Mouse (Mus musculus) limb, embryonic 13.5 days (tissue): ENCODE measurements around the gene Ccnk. TPM values are rescaled to one million over a fixed set of nuclear protein-coding genes. Genes with fewer than 3 reads are reported as not detected.

ENCODE experiments used
- ATAC-seq: fragments of 200-750 bp; cut with Nextera tagmentation; 2 replicates; pipeline ENCODE4 v1.8.0; 2017; ENCODE audit warnings: low read depth, moderate number of reproducible peaks, moderate TSS enrichment; ENCODE audit not compliant: low FRiP score
- H3K27ac ChIP-seq: fragments of 300-500 bp; sonication (generic); 2 replicates; pipeline ENCODE4 v1.5.1; 2015; ENCODE audit warnings: inconsistent platforms, mild to moderate bottlenecking, moderate library complexity
- H3K27me3 ChIP-seq: fragments of 300-500 bp; sonication (generic); 2 replicates; pipeline ENCODE4 v1.6.1; 2015; ENCODE audit warnings: mild to moderate bottlenecking, inconsistent platforms
- H3K36me3 ChIP-seq: fragments of 300-500 bp; sonication (generic); 2 replicates; pipeline ENCODE4 v1.6.1; 2015; ENCODE audit warnings: inconsistent platforms, mild to moderate bottlenecking, moderate library complexity
- H3K4me1 ChIP-seq: fragments of 300-500 bp; sonication (generic); 2 replicates; pipeline ENCODE4 v1.6.1; 2015; ENCODE audit warnings: inconsistent platforms
- H3K4me2 ChIP-seq: fragments of 300-500 bp; sonication (generic); replicated peaks from 2 replicates; pipeline ENCODE4 v1.6.1; 2015; ENCODE audit warnings: inconsistent platforms, mild to moderate bottlenecking, moderate library complexity
- H3K4me3 ChIP-seq: fragments of 300-500 bp; sonication (generic); 2 replicates; pipeline ENCODE4 v1.5.1; 2015; ENCODE audit warnings: moderate library complexity, mild to moderate bottlenecking, inconsistent platforms
- H3K9ac ChIP-seq: fragments of 300-500 bp; sonication (generic); 2 replicates; pipeline ENCODE4 v1.6.1; 2015; ENCODE audit warnings: mild to moderate bottlenecking, inconsistent platforms
- H3K9me3 ChIP-seq: fragments of 300-500 bp; sonication (generic); 2 replicates; pipeline ENCODE4 v1.6.1; 2016; ENCODE audit warnings: inconsistent platforms
- WGBS: fragments of 180-500 bp; shearing (Covaris S2); methylation state at CpG from one replicate; pipeline ENCODE4 v1.1.7; 2015; 5-methylcytosine and 5-hydroxymethylcytosine counted together
- polyA plus RNA-seq: library from polyadenylated mRNA; unstranded; fragments of >200 nt; fragmentation: Nextera tagmentation; extraction: Ambion mirVana; gene quantifications from 2 replicates; pipeline ENCODE4 v1.2.1, GENCODE M21; 2015

Gene Ccnk
- polyA plus RNA-seq, 1 experiment from 2014 or later, result 4.4 TPM

DNA sequence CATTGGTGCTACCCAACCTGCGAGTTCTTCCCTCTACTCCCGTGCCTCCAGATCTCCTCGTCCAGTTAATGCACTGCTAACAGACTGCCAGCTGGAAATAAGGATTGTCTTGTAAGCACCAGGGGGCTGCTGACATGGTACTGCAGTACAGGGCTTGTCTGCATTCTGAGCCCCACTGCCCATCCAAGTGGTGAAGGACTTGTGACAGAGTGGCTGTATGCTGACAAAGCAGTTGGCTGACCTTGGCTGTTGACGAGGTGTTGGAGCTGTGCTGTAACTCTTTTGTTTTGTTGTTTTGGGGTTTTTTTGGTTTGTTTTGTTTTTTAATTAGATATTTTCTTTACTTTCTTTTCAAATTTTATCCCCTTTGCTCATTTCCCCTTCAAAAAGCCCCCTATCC, 19.1 kb downstream of the Ccnk start:
- H3K4me2 ChIP-seq, result no peak overlapping the region
- no peaks in the 10 kb centered on the region for H3K4me1 ChIP-seq
- H3K9ac ChIP-seq, result no peak overlapping the region
- H3K9me3 ChIP-seq, result no peaks in the 10 kb centered on the region
- no peak overlapping the region for H3K27ac ChIP-seq
- peaks cover 99% of the 10 kb centered on the region for H3K36me3 ChIP-seq
- no peak overlapping the region for H3K4me3 ChIP-seq
- no peaks in the 10 kb centered on the region for H3K27me3 ChIP-seq
- ATAC-seq, result no peak
- 89% methylated on average over 4 of the region's 4 CpGs for WGBS

DNA sequence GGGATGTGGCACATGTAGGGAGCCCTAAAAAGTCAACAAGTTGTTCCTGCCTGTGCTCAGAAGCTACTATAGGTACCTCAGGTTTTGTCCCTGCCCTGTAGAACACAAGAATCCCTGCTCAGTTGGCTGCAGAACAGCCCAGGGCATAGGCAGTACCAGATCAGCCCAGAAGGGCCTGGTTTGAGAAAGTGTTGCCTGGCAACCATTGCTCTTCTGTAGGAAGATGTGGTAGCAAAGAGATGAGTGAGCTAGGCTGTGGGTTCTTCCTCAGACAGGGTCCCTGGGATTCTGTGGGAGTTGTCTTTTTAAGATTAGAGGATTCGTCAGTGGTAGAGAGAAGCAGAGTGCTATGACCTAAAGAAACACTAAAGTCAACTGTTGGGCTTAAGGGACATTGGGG, 20.7 kb downstream of the Ccnk start:
- H3K4me2 ChIP-seq, result no peak overlapping the region
- no peak overlapping the region for H3K9ac ChIP-seq
- H3K4me1 ChIP-seq, result no peaks in the 10 kb centered on the region
- 85% methylated on average over 1 of the region's 1 CpGs for WGBS
- no peaks in the 10 kb centered on the region for H3K9me3 ChIP-seq
- H3K27ac ChIP-seq, result no peak overlapping the region
- no peaks in the 10 kb centered on the region for H3K27me3 ChIP-seq
- no peak overlapping the region for H3K4me3 ChIP-seq
- H3K36me3 ChIP-seq, result peaks cover 98% of the 10 kb centered on the region
- ATAC-seq, result no peak

GRCm38 (mm10) chr12:108203895-108204294, 24.5 kb downstream of the Ccnk start:
- ATAC-seq, result no peak
- H3K9ac ChIP-seq, result no peak overlapping the region
- H3K27me3 ChIP-seq, result no peaks in the 10 kb centered on the region
- no peak overlapping the region for H3K4me2 ChIP-seq
- H3K9me3 ChIP-seq, result no peaks in the 10 kb centered on the region
- peaks cover 4% of the 10 kb centered on the region; the same call in 1 of the 2 replicates for H3K4me1 ChIP-seq
- no peak overlapping the region for H3K4me3 ChIP-seq
- H3K36me3 ChIP-seq, result peaks cover 82% of the 10 kb centered on the region
- H3K27ac ChIP-seq, result no peak overlapping the region; the same call in 1 of the 2 replicates
- 82% methylated on average over 8 of the region's 8 CpGs for WGBS

- ATAC-seq, result no peak
- Histone ChIP-seq H3K4me3 (no peak overlapping the region), H3K36me3 (peaks cover 72% of the 10 kb centered on the region), H3K4me1 (peaks cover 10% of the 10 kb centered on the region; the same call in 1 of the 2 replicates), H3K27ac (no peak overlapping the region), H3K9ac (no peak overlapping the region), H3K4me2 (no peak overlapping the region), H3K27me3 (no peaks in the 10 kb centered on the region), H3K9me3 (no peaks in the 10 kb centered on the region)
- WGBS, result 85% methylated on average over 12 of the region's 12 CpGs
Measured at GRCm38 (mm10) chr12:108204978-108205377, 25.6 kb downstream of the Ccnk start.

DNA sequence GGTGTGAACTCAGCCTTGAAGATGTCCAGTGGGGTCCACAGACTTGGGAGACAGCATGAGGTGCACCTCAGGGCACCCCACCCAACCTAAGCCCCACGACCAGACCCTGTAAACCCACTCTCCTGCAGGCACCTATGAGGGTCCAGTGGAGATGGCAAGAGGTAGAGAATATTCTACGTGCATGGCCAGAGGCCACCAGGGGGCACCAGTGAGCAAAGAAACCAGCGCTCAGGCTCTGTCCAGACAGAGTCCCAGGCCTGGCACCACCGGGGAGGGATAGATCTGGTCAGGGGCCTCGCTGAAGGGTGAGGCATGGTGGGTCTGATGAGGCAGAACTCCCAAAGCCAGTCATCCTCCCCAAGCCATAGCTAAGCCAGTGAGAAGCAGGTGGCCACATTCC, 27.3 kb downstream of the Ccnk start:
- H3K9ac ChIP-seq, result no peak overlapping the region
- no peaks in the 10 kb centered on the region for H3K27me3 ChIP-seq
- H3K27ac ChIP-seq, result no peak overlapping the region
- 10% methylated on average over 5 of the region's 5 CpGs for WGBS
- H3K4me1 ChIP-seq, result peaks cover 17% of the 10 kb centered on the region
- H3K9me3 ChIP-seq, result no peaks in the 10 kb centered on the region
- ATAC-seq, result peak; percentile 42; the same call in 1 of the 2 replicates
- peaks cover 55% of the 10 kb centered on the region for H3K36me3 ChIP-seq
- no peak overlapping the region for H3K4me2 ChIP-seq
- H3K4me3 ChIP-seq, result no peak overlapping the region

GRCm38 (mm10) chr12:108208216-108208615, 28.8 kb downstream of the Ccnk start:
- H3K27me3 ChIP-seq, result no peaks in the 10 kb centered on the region
- no peaks in the 10 kb centered on the region for H3K9me3 ChIP-seq
- H3K4me1 ChIP-seq, result peaks cover 33% of the 10 kb centered on the region
- no peak for ATAC-seq
- no peak overlapping the region for H3K9ac ChIP-seq
- 85% methylated on average over 9 of the region's 9 CpGs for WGBS
- no peak overlapping the region for H3K27ac ChIP-seq
- no peak overlapping the region for H3K4me3 ChIP-seq
- peaks cover 40% of the 10 kb centered on the region for H3K36me3 ChIP-seq
- H3K4me2 ChIP-seq, result no peak overlapping the region

GRCm38 (mm10) chr12:108208726-108209438, 29.5 kb downstream of the Ccnk start:
- ATAC-seq, result no peak
- Histone ChIP-seq H3K9ac (no peak overlapping the region), H3K4me2 (no peak overlapping the region), H3K27ac (no peak overlapping the region), H3K4me3 (no peak overlapping the region), H3K36me3 (peaks cover 35% of the 10 kb centered on the region), H3K27me3 (no peaks in the 10 kb centered on the region), H3K9me3 (no peaks in the 10 kb centered on the region), H3K4me1 (peaks cover 39% of the 10 kb centered on the region)
- 34% methylated on average over 13 of the region's 13 CpGs for WGBS

GRCm38 (mm10) chr12:108210623-108211022, 31.2 kb downstream of the Ccnk start:
- no peak overlapping the region for H3K4me3 ChIP-seq
- peaks cover 54% of the 10 kb centered on the region for H3K4me1 ChIP-seq
- no peak overlapping the region for H3K27ac ChIP-seq

DNA sequence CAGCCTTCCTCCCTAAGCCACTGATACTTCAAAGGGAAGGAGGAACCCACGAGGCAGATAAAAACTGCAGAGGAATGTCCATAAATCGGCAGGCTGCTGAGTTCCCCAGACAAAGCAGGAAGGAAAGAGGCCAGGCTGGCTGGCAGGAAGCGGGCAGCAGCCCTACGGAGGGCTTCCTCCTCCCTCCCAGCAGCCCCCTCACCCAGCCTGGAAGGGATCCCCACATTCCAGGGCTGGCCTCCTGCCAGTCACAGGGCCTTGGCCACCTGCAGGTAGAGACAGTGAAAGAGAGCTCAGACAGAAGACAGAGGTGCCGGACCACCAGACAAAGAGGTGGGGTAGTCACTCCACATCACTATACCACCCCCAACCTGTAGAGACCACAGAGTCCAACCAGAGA, 32.7 kb downstream of the Ccnk start:
- H3K27me3 ChIP-seq, result no peaks in the 10 kb centered on the region; the same call in 1 of the 2 replicates
- H3K4me3 ChIP-seq, result no peak overlapping the region
- H3K36me3 ChIP-seq, result peaks cover 6% of the 10 kb centered on the region; the same call in 1 of the 2 replicates
- no peaks in the 10 kb centered on the region for H3K9me3 ChIP-seq
- WGBS, result 23% methylated on average over 5 of the region's 5 CpGs
- H3K9ac ChIP-seq, result 0 out of 2 replicates have a peak overlapping the region, but pooled peaks have one; percentile 25
- no peak for ATAC-seq
- H3K27ac ChIP-seq, result peak overlapping the region; percentile 70
- H3K4me1 ChIP-seq, result peaks cover 64% of the 10 kb centered on the region
- H3K4me2 ChIP-seq, result peak overlapping the region; percentile 27; the same call in 1 of the 2 replicates

More at GRCm38 (mm10) chr12:108210623-108211022, 31.2 kb downstream of the Ccnk start:
- no peak for ATAC-seq
- Histone ChIP-seq H3K9me3 (no peaks in the 10 kb centered on the region), H3K27me3 (no peaks in the 10 kb centered on the region), H3K9ac (no peak overlapping the region), H3K36me3 (peaks cover 17% of the 10 kb centered on the region), H3K4me2 (no peak overlapping the region)
- 84% methylated on average over 15 of the region's 15 CpGs for whole genome bisulfite sequencing

- Histone ChIP-seq H3K4me2 (0 out of 2 replicates have a peak overlapping the region, but pooled peaks have one; percentile 27), H3K9ac (peak overlapping the region; percentile 31; the same call in 1 of the 2 replicates), H3K36me3 (peaks cover 2% of the 10 kb centered on the region; the same call in 1 of the 2 replicates), H3K27ac (peak overlapping the region; percentile 70; the same call in 1 of the 2 replicates), H3K4me3 (no peak overlapping the region), H3K27me3 (no peaks in the 10 kb centered on the region; the same call in 1 of the 2 replicates), H3K4me1 (peaks cover 68% of the 10 kb centered on the region), H3K9me3 (no peaks in the 10 kb centered on the region)
- ATAC-seq, result no peak
- WGBS, result 78% methylated on average over 6 of the region's 6 CpGs
Measured at GRCm38 (mm10) chr12:108212476-108212875, 33.1 kb downstream of the Ccnk start.

GRCm38 (mm10) chr12:108213090-108214041, 34.0 kb downstream of the Ccnk start:
- peaks cover 76% of the 10 kb centered on the region for H3K4me1 ChIP-seq
- no peak overlapping the region for H3K4me3 ChIP-seq
- no peaks in the 10 kb centered on the region; the same call in 1 of the 2 replicates for H3K27me3 ChIP-seq
- H3K36me3 ChIP-seq, result no peaks in the 10 kb centered on the region
- 27% methylated on average over 18 of the region's 18 CpGs for WGBS
- no peak overlapping the region for H3K27ac ChIP-seq
- peak overlapping the region; percentile 31; the same call in 1 of the 2 replicates for H3K9ac ChIP-seq
- no peak overlapping the region for H3K4me2 ChIP-seq
- no peak for ATAC-seq
- H3K9me3 ChIP-seq, result no peaks in the 10 kb centered on the region

DNA sequence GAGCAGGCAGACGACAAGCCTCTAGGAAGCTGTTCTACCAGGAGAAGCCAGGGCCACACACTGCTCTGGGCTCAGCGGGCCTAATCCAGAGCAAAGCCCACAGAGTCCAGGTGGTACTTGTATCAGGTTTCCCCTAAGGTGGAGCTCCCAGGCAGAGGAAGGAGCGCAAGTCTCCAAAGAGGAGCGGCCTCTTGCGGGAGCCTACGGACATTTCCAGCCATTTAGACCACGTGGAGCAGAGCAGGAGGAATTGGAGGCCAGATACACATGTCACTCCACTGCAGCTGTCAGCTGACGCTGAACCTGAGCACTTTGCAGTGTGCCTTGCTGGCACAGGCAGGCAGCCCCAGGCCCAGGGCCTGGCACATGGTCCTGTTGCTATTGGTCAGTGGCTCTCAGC, 35.7 kb downstream of the Ccnk start:
- Histone ChIP-seq H3K27ac (peak overlapping the region; percentile 28; the same call in 1 of the 2 replicates), H3K36me3 (no peaks in the 10 kb centered on the region), H3K4me3 (no peak overlapping the region), H3K27me3 (no peaks in the 10 kb centered on the region; the same call in 1 of the 2 replicates), H3K4me1 (peaks cover 83% of the 10 kb centered on the region), H3K4me2 (no peak overlapping the region), H3K9ac (no peak overlapping the region; the same call in 1 of the 2 replicates), H3K9me3 (no peaks in the 10 kb centered on the region)
- 26% methylated on average over 8 of the region's 8 CpGs for WGBS
- ATAC-seq, result peak; percentile 49
